Mouse (Mus musculus): ENCODE results near the gene Bcl2l11. TPM values are rescaled to one million over a fixed set of nuclear protein-coding genes. Genes with fewer than 3 reads are reported as not detected.

The Bcl2l11 gene
- polyA plus RNA-seq, 1 experiment = 17.0 TPM

- TF ChIP-seq POLR2A (IDR thresholded peaks at IDR 0.05; ENCODE audit: borderline replicate concordance, extremely low read depth, insufficient read depth, insufficient read length, poor library complexity, severe bottlenecking) (no peak), CTCF (IDR thresholded peaks at IDR 0.05; ENCODE audit: borderline replicate concordance, extremely low read depth, insufficient read depth, insufficient read length) (no peak)
- DNase-seq (ENCODE audit: low read depth) = no peak
Measured at GRCm38 (mm10) chr2:128114621-128115020, 11.2 kb upstream of the Bcl2l11 start.

GRCm38 (mm10) chr2:128115579-128115978 lies 10.3 kb upstream of the Bcl2l11 start:
- TF ChIP-seq CTCF (IDR thresholded peaks at IDR 0.05; ENCODE audit: borderline replicate concordance, extremely low read depth, insufficient read depth, insufficient read length) (no peak), POLR2A (IDR thresholded peaks at IDR 0.05; ENCODE audit: borderline replicate concordance, extremely low read depth, insufficient read depth, insufficient read length, poor library complexity, severe bottlenecking) (no peak)
- no peak for DNase-seq (ENCODE audit: low read depth)

- no peak for TF ChIP-seq POLR2A (IDR thresholded peaks at IDR 0.05; ENCODE audit: borderline replicate concordance, extremely low read depth, insufficient read depth, insufficient read length, poor library complexity, severe bottlenecking)
- no peak for TF ChIP-seq CTCF (IDR thresholded peaks at IDR 0.05; ENCODE audit: borderline replicate concordance, extremely low read depth, insufficient read depth, insufficient read length)
- DNase-seq (ENCODE audit: low read depth) = no peak
Measured at GRCm38 (mm10) chr2:128117605-128118004, 8.2 kb upstream of the Bcl2l11 start.

- TF ChIP-seq CTCF (IDR thresholded peaks at IDR 0.05; ENCODE audit: borderline replicate concordance, extremely low read depth, insufficient read depth, insufficient read length) (no peak), POLR2A (IDR thresholded peaks at IDR 0.05; ENCODE audit: borderline replicate concordance, extremely low read depth, insufficient read depth, insufficient read length, poor library complexity, severe bottlenecking) (no peak)
- no peak for DNase-seq (ENCODE audit: low read depth)
Measured at GRCm38 (mm10) chr2:128118971-128119370, 6.9 kb upstream of the Bcl2l11 start.

- TF ChIP-seq POLR2A (IDR thresholded peaks at IDR 0.05; ENCODE audit: borderline replicate concordance, extremely low read depth, insufficient read depth, insufficient read length, poor library complexity, severe bottlenecking) (no peak), CTCF (IDR thresholded peaks at IDR 0.05; ENCODE audit: borderline replicate concordance, extremely low read depth, insufficient read depth, insufficient read length) (peak; percentile 84; the same call in 1 of the 2 replicates)
- DNase-seq (ENCODE audit: low read depth) = peak; percentile 85
Measured at GRCm38 (mm10) chr2:128122491-128122890, 3.3 kb upstream of the Bcl2l11 start.

GRCm38 (mm10) chr2:128122891-128123771 lies 2.7 kb upstream of the Bcl2l11 start:
- peak; percentile 17 for DNase-seq (ENCODE audit: low read depth)
- TF ChIP-seq POLR2A (IDR thresholded peaks at IDR 0.05; ENCODE audit: borderline replicate concordance, extremely low read depth, insufficient read depth, insufficient read length, poor library complexity, severe bottlenecking) (no peak), CTCF (IDR thresholded peaks at IDR 0.05; ENCODE audit: borderline replicate concordance, extremely low read depth, insufficient read depth, insufficient read length) (peak; percentile 20; the same call in 1 of the 2 replicates)

GRCm38 (mm10) chr2:128123921-128124683 lies 1.7 kb upstream of the Bcl2l11 start:
- peak; percentile 20 for DNase-seq (ENCODE audit: low read depth)
- TF ChIP-seq CTCF (IDR thresholded peaks at IDR 0.05; ENCODE audit: borderline replicate concordance, extremely low read depth, insufficient read depth, insufficient read length) (no peak), POLR2A (IDR thresholded peaks at IDR 0.05; ENCODE audit: borderline replicate concordance, extremely low read depth, insufficient read depth, insufficient read length, poor library complexity, severe bottlenecking) (no peak)

GRCm38 (mm10) chr2:128124693-128125092 lies 1.1 kb upstream of the Bcl2l11 start:
- TF ChIP-seq CTCF (IDR thresholded peaks at IDR 0.05; ENCODE audit: borderline replicate concordance, extremely low read depth, insufficient read depth, insufficient read length) = no peak
- no peak for TF ChIP-seq POLR2A (IDR thresholded peaks at IDR 0.05; ENCODE audit: borderline replicate concordance, extremely low read depth, insufficient read depth, insufficient read length, poor library complexity, severe bottlenecking)
- DNase-seq (ENCODE audit: low read depth) = peak; percentile 20

- TF ChIP-seq POLR2A (IDR thresholded peaks at IDR 0.05; ENCODE audit: borderline replicate concordance, extremely low read depth, insufficient read depth, insufficient read length, poor library complexity, severe bottlenecking) = no peak
- peak; percentile 41 for DNase-seq (ENCODE audit: low read depth)
Measured at GRCm38 (mm10) chr2:128126591-128127051, 783 bp downstream of the Bcl2l11 start.

GRCm38 (mm10) chr2:128127121-128127671 lies 1.4 kb downstream of the Bcl2l11 start:
- DNase-seq (ENCODE audit: low read depth) = peak; percentile 97
- TF ChIP-seq CTCF (IDR thresholded peaks at IDR 0.05; ENCODE audit: borderline replicate concordance, extremely low read depth, insufficient read depth, insufficient read length) = no peak
- TF ChIP-seq POLR2A (IDR thresholded peaks at IDR 0.05; ENCODE audit: borderline replicate concordance, extremely low read depth, insufficient read depth, insufficient read length, poor library complexity, severe bottlenecking) = peak; percentile 96

- TF ChIP-seq CTCF (IDR thresholded peaks at IDR 0.05; ENCODE audit: borderline replicate concordance, extremely low read depth, insufficient read depth, insufficient read length) = no peak
- TF ChIP-seq POLR2A (IDR thresholded peaks at IDR 0.05; ENCODE audit: borderline replicate concordance, extremely low read depth, insufficient read depth, insufficient read length, poor library complexity, severe bottlenecking) = no peak
- peak; percentile 86 for DNase-seq (ENCODE audit: low read depth)
Measured at GRCm38 (mm10) chr2:128127691-128128292, 2.0 kb downstream of the Bcl2l11 start.

All from brain, embryonic 14.5 days (tissue).